Mouse (Mus musculus) common myeloid progenitor, adult 5-6 weeks (primary cell): Measurements from ENCODE around the gene Slc35d2. TPM values are rescaled to one million over a fixed set of nuclear protein-coding genes. Genes with fewer than 3 reads are reported as not detected.
"Not testable (repeated sequence)": the region's sequence is repeated elsewhere in the genome, so short reads cannot be mapped to it uniquely, and the experiment has no call there.

ENCODE experiments used
- ATAC-seq: replicated peaks from 2 replicates; pipeline ENCODE4 v1.8.0; 2016; ENCODE audit warnings: low read depth, mild to moderate bottlenecking, moderate TSS enrichment, inconsistent platforms; ENCODE audit not compliant: poor library complexity, severe bottlenecking
- total RNA-seq: library from RNA; stranded (forward); fragments of 200-1000, 187-1606 nt; gene quantifications from 2 replicates; pipeline ENCODE4 v1.2.3, GENCODE M21; 2017

Gene Slc35d2
- total RNA-seq, 1 experiment from 2014 or later = 4.6 TPM

DNA sequence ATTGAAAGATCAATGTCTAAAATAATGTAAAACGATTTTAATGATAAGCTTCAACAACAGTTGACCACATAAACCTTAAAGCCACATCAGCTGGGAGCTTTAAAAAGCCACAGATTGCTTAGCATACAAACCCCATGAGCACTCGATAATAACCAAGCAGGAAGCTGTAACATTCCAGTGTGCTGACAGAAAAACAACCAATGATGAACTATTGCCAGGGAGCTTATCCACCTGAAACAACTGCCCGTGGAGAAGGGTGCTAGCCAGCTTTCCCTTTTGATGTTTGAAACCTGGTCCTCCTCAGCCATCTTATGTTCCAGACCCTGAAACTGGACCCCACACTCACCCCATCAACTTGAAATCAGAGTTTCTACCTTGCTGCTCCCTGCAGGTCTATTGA is 62.5 kb downstream of the Slc35d2 start:
- no peak for ATAC-seq

DNA sequence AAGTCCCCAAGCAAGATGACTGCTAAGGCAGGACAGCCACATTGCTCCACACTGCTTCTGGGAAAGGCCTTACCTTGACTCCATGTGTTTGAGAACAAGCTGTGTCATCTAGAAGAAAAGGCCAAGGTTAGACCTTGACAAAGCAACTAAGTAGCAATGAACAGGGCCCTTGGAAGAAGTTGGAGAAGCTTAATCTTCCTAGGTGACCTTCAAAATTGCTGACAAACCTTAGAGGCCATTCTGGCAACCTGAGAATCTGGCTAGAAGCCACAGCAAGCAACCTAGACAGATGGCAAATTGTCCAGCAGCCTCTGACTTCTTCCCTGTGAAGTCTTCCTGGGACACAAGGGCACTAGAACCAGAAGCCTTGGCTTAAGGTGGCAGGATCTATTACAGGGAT is 64.9 kb downstream of the Slc35d2 start:
- ATAC-seq = no peak

DNA sequence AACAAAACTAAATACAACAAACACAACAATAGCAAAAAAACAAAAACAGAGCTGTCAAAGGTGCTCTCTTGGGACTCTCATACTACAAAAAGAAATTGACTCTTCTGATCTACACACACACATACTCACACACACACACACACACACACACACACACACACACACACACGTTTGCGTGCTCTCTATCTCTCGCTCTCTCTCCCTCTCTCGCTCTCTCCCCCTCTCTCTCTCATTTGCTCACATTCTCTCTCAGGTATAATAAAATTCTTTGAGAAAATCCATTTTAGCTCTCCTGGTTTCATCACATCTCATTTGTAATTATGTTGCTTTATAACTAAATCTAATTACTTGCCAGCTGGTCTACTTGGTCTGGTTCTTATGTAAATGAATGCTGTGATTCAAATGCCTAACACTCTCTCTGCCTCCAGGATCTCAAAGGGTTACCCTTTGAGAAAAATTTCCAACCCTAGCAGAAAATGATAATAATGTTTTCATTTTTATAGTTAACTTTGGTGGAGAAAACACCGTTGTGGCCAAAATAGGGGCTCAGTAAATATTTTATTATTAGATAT is 68.1 kb downstream of the Slc35d2 start:
- ATAC-seq = no peak

DNA sequence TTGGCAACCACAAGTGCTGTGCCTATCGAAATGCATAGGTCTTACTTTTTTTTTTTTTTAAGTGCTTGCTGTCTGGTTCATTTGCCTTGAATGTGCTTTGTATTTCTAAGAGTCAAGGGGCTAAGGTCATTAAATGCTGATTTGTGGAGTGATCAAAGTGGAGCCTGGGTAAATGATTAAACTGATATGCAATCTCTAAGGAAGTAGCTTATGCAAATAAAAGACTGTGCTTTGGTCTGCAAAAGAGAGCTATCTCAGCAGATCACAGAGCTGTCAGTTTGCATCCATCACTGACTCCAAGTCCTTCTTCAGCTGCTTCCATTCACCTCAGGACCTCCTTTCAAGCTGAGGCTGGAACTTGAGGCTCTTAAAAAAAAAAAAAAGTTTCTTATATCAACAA is 75.2 kb downstream of the Slc35d2 start:
- no peak for ATAC-seq

DNA sequence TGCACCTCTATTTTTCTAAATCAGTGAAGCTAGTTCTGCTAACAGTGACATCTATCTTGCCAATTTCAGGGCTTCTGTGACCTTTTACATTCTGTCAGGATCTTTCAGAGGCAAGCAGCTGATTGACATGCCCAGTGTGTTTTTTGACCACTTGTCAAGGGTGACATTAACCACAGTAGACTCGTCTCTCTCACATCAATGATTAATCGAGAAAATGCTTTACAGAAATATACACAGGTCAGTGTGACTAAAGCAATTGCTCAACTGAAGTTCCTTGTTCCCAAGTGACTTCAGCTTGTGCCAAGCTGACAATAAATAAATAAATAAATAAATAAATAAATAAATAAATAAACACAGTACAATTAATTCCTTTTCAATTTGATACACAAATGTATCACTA is 76.9 kb downstream of the Slc35d2 start:
- ATAC-seq = not testable (repeated sequence)

DNA sequence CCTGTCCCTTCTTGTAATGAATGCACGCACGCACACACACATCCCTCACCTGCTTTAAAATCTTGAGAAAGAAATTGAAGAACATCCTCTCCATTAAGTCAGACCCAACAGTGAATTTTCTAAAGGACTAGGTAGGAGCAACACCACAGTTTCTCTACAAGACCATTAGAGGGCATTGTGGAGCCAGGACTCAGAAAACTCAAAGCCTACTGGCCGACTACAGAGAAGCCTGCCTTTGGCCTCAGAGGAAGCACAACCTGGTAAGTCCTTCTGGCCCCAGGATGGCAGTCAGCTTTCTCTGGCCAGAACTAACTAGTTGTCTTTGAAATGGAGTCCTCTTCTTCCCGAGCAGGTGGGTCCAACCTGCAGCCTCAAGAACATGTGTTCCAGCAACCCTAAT is 78.3 kb downstream of the Slc35d2 start:
- 0 out of 2 replicates have a peak, but pooled peaks have one; percentile 50 for ATAC-seq

DNA sequence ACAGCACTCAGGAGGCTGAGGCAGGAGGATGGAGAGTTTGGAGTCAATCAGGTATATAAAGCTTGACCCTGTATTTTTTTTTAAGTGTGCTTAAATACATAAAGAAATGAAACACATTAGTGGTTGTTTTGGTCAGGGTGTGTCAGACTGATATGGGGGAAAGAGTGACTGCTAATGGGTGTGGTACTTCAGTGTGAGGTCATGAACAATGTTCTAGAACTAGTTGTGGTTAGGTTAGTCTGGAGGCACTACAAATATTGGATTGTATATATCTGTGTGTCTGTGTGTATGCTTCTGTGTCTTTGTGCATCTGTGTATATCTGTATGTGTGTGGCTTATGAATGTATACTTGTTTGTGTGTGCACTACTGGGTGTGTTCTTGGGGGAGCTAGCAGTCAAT is 79.6 kb downstream of the Slc35d2 start:
- ATAC-seq = peak; percentile 66; the same call in 1 of the 2 replicates

DNA sequence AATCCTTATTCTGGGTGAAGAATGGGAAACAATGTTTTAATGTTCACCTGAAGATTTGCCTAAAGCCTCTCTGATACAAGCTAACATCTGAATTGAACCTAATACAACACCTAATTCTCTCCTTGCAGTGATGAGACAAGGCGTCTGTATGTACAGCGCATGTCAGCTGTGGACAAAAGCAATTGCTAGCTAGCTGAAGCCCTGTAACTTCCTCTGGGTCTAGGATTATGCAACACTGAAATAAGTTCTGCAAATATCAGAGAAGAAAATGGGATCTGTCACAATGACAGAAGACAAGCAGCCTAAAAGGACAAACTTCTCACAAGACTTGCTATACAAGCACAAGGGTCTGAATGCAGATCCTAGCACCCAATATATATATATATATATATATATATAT is 80.7 kb downstream of the Slc35d2 start:
- ATAC-seq = peak; percentile 54; the same call in 1 of the 2 replicates

Other genes starting within 250 kb of the Slc35d2 start
- gene Hsd17b3, start 40.1 kb downstream of the Slc35d2 start, total RNA-seq = not detected in 2 replicates
- gene Zfp367, start 23.8 kb upstream of the Slc35d2 start, total RNA-seq = 65.3 and 71.5 TPM in 2 replicates
- gene Habp4, start 32.5 kb upstream of the Slc35d2 start, total RNA-seq = 3.3 and 3.5 TPM in 2 replicates
- 1.4 and 2.7 TPM in 2 replicates for gene Cdc14b, start 145.9 kb upstream of the Slc35d2 start, total RNA-seq
- gene Aaed1, start 183.3 kb upstream of the Slc35d2 start, total RNA-seq = 47.8 and 48.7 TPM in 2 replicates
- gene Ctsl, start 241.5 kb upstream of the Slc35d2 start, total RNA-seq = 52.0 and 75.0 TPM in 2 replicates